Mouse (Mus musculus) heart, embryonic 11.5 days (tissue): Measurements from ENCODE around the gene 7530416G11Rik. TPM values are rescaled to one million over a fixed set of nuclear protein-coding genes. Genes with fewer than 3 reads are reported as not detected.

Experiments used
- ATAC-seq: fragments of 200-750 bp; cut with Nextera tagmentation; replicated peaks from 2 replicates; pipeline ENCODE4 v1.8.0; 2017; ENCODE audit warnings: moderate library complexity; ENCODE audit not compliant: insufficient number of reproducible peaks, low FRiP score, low TSS enrichment
- H3K27ac ChIP-seq: fragments of 300-500 bp; sonication (generic); 2 replicates; pipeline ENCODE4 v1.5.1; 2014; ENCODE audit warnings: mild to moderate bottlenecking, low read depth, low read length
- H3K27me3 ChIP-seq: fragments of 300-500 bp; sonication (generic); 2 replicates; pipeline ENCODE4 v1.6.1; 2014; ENCODE audit warnings: mild to moderate bottlenecking, low read length, mixed read lengths; ENCODE audit not compliant: control insufficient read depth, insufficient read depth
- H3K36me3 ChIP-seq: fragments of 300-500 bp; sonication (generic); 2 replicates; pipeline ENCODE4 v1.6.1; 2014; ENCODE audit warnings: mild to moderate bottlenecking, low read length, moderate library complexity, mixed read lengths; ENCODE audit not compliant: control insufficient read depth, insufficient read depth
- H3K4me1 ChIP-seq: fragments of 300-500 bp; sonication (generic); 2 replicates; pipeline ENCODE4 v1.6.1; 2014; ENCODE audit warnings: low read length; ENCODE audit not compliant: control insufficient read depth, insufficient read depth
- H3K4me2 ChIP-seq: fragments of 300-500 bp; sonication (generic); 2 replicates; pipeline ENCODE4 v1.6.1; 2014; ENCODE audit warnings: mild to moderate bottlenecking, moderate library complexity
- H3K4me3 ChIP-seq: fragments of 300-500 bp; sonication (generic); 2 replicates; pipeline ENCODE4 v1.5.1; 2014; ENCODE audit warnings: low read depth, low read length
- H3K9ac ChIP-seq: fragments of 300-500 bp; sonication (generic); 2 replicates; pipeline ENCODE4 v1.6.1; 2014; ENCODE audit warnings: mild to moderate bottlenecking, low read depth, low read length, moderate library complexity
- H3K9me3 ChIP-seq: fragments of 300-500 bp; sonication (generic); replicated peaks from 2 replicates; pipeline ENCODE4 v1.6.1; 2016; ENCODE audit warnings: low read length; ENCODE audit not compliant: control insufficient read depth
- WGBS: fragments of 180-500 bp; shearing (Covaris S2); extraction: QIAGEN DNeasy Blood & Tissue Kit; methylation state at CpG from one replicate; pipeline ENCODE4 v1.1.7; 2014; ENCODE audit not compliant: insufficient replicate concordance; 5-methylcytosine and 5-hydroxymethylcytosine counted together
- polyA plus RNA-seq: library from polyadenylated mRNA; unstranded; fragments of >200 nt; fragmentation: Nextera tagmentation; extraction: Ambion mirVana; gene quantifications from 2 replicates; pipeline ENCODE4 v1.2.1, GENCODE M21; 2014

7530416G11Rik gene
- polyA plus RNA-seq, 1 experiment from 2014 or later, result not detected

GRCm38 (mm10) chr15:85497548-85497947, 5.5 kb downstream of the 7530416G11Rik start:
- no peak overlapping the region for H3K9ac ChIP-seq
- no peaks in the 10 kb centered on the region for H3K36me3 ChIP-seq
- 85% methylated on average over 4 of the region's 4 CpGs for WGBS
- H3K9me3 ChIP-seq, result no peaks in the 10 kb centered on the region
- no peaks in the 10 kb centered on the region for H3K4me1 ChIP-seq
- no peak overlapping the region for H3K27ac ChIP-seq
- no peak overlapping the region for H3K4me3 ChIP-seq
- no peak for ATAC-seq
- peaks cover 43% of the 10 kb centered on the region for H3K27me3 ChIP-seq
- no peak overlapping the region for H3K4me2 ChIP-seq

- no peak overlapping the region for H3K9ac ChIP-seq
- H3K4me3 ChIP-seq, result no peak overlapping the region
- ATAC-seq, result no peak
- H3K4me1 ChIP-seq, result no peaks in the 10 kb centered on the region
- H3K27me3 ChIP-seq, result peaks cover 45% of the 10 kb centered on the region
- no peaks in the 10 kb centered on the region for H3K9me3 ChIP-seq
- no peak overlapping the region for H3K4me2 ChIP-seq
- H3K27ac ChIP-seq, result no peak overlapping the region
- H3K36me3 ChIP-seq, result no peaks in the 10 kb centered on the region
- 3% methylated on average over 11 of the region's 11 CpGs for WGBS
Measured at GRCm38 (mm10) chr15:85494163-85494621, 8.8 kb downstream of the 7530416G11Rik start.

- no peak overlapping the region for H3K27ac ChIP-seq
- no peak overlapping the region for H3K4me3 ChIP-seq
- H3K9me3 ChIP-seq, result no peaks in the 10 kb centered on the region
- H3K4me1 ChIP-seq, result no peaks in the 10 kb centered on the region
- ATAC-seq, result no peak
- H3K36me3 ChIP-seq, result no peaks in the 10 kb centered on the region
- WGBS, result 80% methylated on average over 7 of the region's 7 CpGs
- H3K27me3 ChIP-seq, result peaks cover 22% of the 10 kb centered on the region; the same call in 1 of the 2 replicates
- H3K9ac ChIP-seq, result no peak overlapping the region
- no peak overlapping the region for H3K4me2 ChIP-seq
Measured at GRCm38 (mm10) chr15:85489751-85490150, 13.3 kb downstream of the 7530416G11Rik start.

- no peak overlapping the region for H3K9ac ChIP-seq
- no peaks in the 10 kb centered on the region for H3K36me3 ChIP-seq
- H3K27me3 ChIP-seq, result peaks cover 15% of the 10 kb centered on the region; the same call in 1 of the 2 replicates
- no peak overlapping the region for H3K4me3 ChIP-seq
- no peaks in the 10 kb centered on the region for H3K4me1 ChIP-seq
- no peak overlapping the region for H3K4me2 ChIP-seq
- no peaks in the 10 kb centered on the region for H3K9me3 ChIP-seq
- no peak overlapping the region for H3K27ac ChIP-seq
- WGBS, result 75% methylated on average over 10 of the region's 10 CpGs
- ATAC-seq, result no peak
Measured at GRCm38 (mm10) chr15:85488900-85489299, 14.1 kb downstream of the 7530416G11Rik start.

- ATAC-seq, result peak; percentile 18
- H3K27me3 ChIP-seq, result peaks cover 14% of the 10 kb centered on the region
- no peak overlapping the region for H3K9ac ChIP-seq
- H3K36me3 ChIP-seq, result no peaks in the 10 kb centered on the region
- H3K4me2 ChIP-seq, result no peak overlapping the region
- no peak overlapping the region for H3K27ac ChIP-seq
- no peaks in the 10 kb centered on the region for H3K4me1 ChIP-seq
- H3K4me3 ChIP-seq, result no peak overlapping the region
- 35% methylated on average over 3 of the region's 3 CpGs for WGBS
- H3K9me3 ChIP-seq, result no peaks in the 10 kb centered on the region
Measured at GRCm38 (mm10) chr15:85480630-85481029, 22.4 kb downstream of the 7530416G11Rik start.

- H3K36me3 ChIP-seq, result no peaks in the 10 kb centered on the region
- 42% methylated on average over 5 of the region's 5 CpGs for WGBS
- ATAC-seq, result no peak
- no peak overlapping the region for H3K4me2 ChIP-seq
- no peak overlapping the region for H3K27ac ChIP-seq
- no peak overlapping the region for H3K4me3 ChIP-seq
- H3K9ac ChIP-seq, result no peak overlapping the region
- H3K27me3 ChIP-seq, result peaks cover 14% of the 10 kb centered on the region
- no peaks in the 10 kb centered on the region for H3K9me3 ChIP-seq
- no peaks in the 10 kb centered on the region for H3K4me1 ChIP-seq
Measured at GRCm38 (mm10) chr15:85479919-85480318, 23.1 kb downstream of the 7530416G11Rik start.

- no peak for ATAC-seq
- H3K4me1 ChIP-seq, result no peaks in the 10 kb centered on the region
- H3K4me2 ChIP-seq, result no peak overlapping the region
- H3K27ac ChIP-seq, result no peak overlapping the region
- peaks cover 14% of the 10 kb centered on the region for H3K27me3 ChIP-seq
- WGBS, result 74% methylated on average over 12 of the region's 12 CpGs
- no peak overlapping the region for H3K9ac ChIP-seq
- no peak overlapping the region for H3K4me3 ChIP-seq
- no peaks in the 10 kb centered on the region for H3K36me3 ChIP-seq
- H3K9me3 ChIP-seq, result no peaks in the 10 kb centered on the region
Measured at GRCm38 (mm10) chr15:85479365-85479764, 23.7 kb downstream of the 7530416G11Rik start.

- no peak for ATAC-seq
- WGBS, result 8% methylated on average over 1 of the region's 1 CpGs
- H3K4me1 ChIP-seq, result no peaks in the 10 kb centered on the region
- no peak overlapping the region for H3K4me3 ChIP-seq
- H3K4me2 ChIP-seq, result no peak overlapping the region
- peaks cover 11% of the 10 kb centered on the region for H3K27me3 ChIP-seq
- H3K9me3 ChIP-seq, result no peaks in the 10 kb centered on the region
- no peak overlapping the region for H3K9ac ChIP-seq
- H3K36me3 ChIP-seq, result no peaks in the 10 kb centered on the region
- no peak overlapping the region for H3K27ac ChIP-seq
Measured at GRCm38 (mm10) chr15:85477584-85477983, 25.4 kb downstream of the 7530416G11Rik start.

GRCm38 (mm10) chr15:85474697-85475096, 28.3 kb downstream of the 7530416G11Rik start:
- no peaks in the 10 kb centered on the region for H3K9me3 ChIP-seq
- H3K4me2 ChIP-seq, result no peak overlapping the region
- 64% methylated on average over 3 of the region's 3 CpGs for WGBS
- no peaks in the 10 kb centered on the region for H3K4me1 ChIP-seq
- ATAC-seq, result no peak
- no peaks in the 10 kb centered on the region for H3K36me3 ChIP-seq
- H3K27me3 ChIP-seq, result peaks cover 2% of the 10 kb centered on the region; the same call in 1 of the 2 replicates
- H3K4me3 ChIP-seq, result no peak overlapping the region
- no peak overlapping the region for H3K9ac ChIP-seq
- H3K27ac ChIP-seq, result no peak overlapping the region
